Mouse (Mus musculus) cerebellum, adult 11 months (tissue): ENCODE measurements around the gene Akap11.

Source experiments
- DNase-seq: peaks from one replicate; pipeline ENCODE4 v3.0.0; 2022

Akap11 gene

GRCm38 (mm10) chr14:78526907-78527306 lies 9.7 kb downstream of the Akap11 start:
- DNase-seq = no peak

GRCm38 (mm10) chr14:78526475-78526874 lies 10.1 kb downstream of the Akap11 start:
- no peak for DNase-seq

GRCm38 (mm10) chr14:78525611-78526457 lies 10.8 kb downstream of the Akap11 start:
- DNase-seq = no peak

GRCm38 (mm10) chr14:78525059-78525458 lies 11.5 kb downstream of the Akap11 start:
- DNase-seq = no peak

- no peak for DNase-seq
Observed at GRCm38 (mm10) chr14:78510713-78511112, 25.9 kb downstream of the Akap11 start.

GRCm38 (mm10) chr14:78509791-78510190 lies 26.8 kb downstream of the Akap11 start:
- no peak for DNase-seq

GRCm38 (mm10) chr14:78500578-78500977 lies 36.0 kb downstream of the Akap11 start:
- DNase-seq = no peak

- no peak for DNase-seq
Observed at GRCm38 (mm10) chr14:78496691-78497090, 39.9 kb downstream of the Akap11 start.

- DNase-seq = no peak
Observed at GRCm38 (mm10) chr14:78495241-78495640, 41.4 kb downstream of the Akap11 start.

GRCm38 (mm10) chr14:78492602-78493001 lies 44.0 kb downstream of the Akap11 start:
- no peak for DNase-seq

GRCm38 (mm10) chr14:78491432-78491831 lies 45.2 kb downstream of the Akap11 start:
- DNase-seq = no peak

- DNase-seq = peak; percentile 18
Observed at GRCm38 (mm10) chr14:78482385-78483231, 54.0 kb downstream of the Akap11 start.

- no peak for DNase-seq
Observed at GRCm38 (mm10) chr14:78474058-78474457, 62.5 kb downstream of the Akap11 start.

GRCm38 (mm10) chr14:78470714-78471113 lies 65.9 kb downstream of the Akap11 start:
- no peak for DNase-seq

- DNase-seq = no peak
Observed at GRCm38 (mm10) chr14:78468991-78469390, 67.6 kb downstream of the Akap11 start.

- no peak for DNase-seq
Observed at GRCm38 (mm10) chr14:78467994-78468393, 68.6 kb downstream of the Akap11 start.

- DNase-seq = no peak
Observed at GRCm38 (mm10) chr14:78464353-78464752, 72.3 kb downstream of the Akap11 start.

- DNase-seq = no peak
Observed at GRCm38 (mm10) chr14:78459121-78459520, 77.5 kb downstream of the Akap11 start.

GRCm38 (mm10) chr14:78458705-78459104 lies 77.9 kb downstream of the Akap11 start:
- no peak for DNase-seq

- no peak for DNase-seq
Observed at GRCm38 (mm10) chr14:78454970-78455369, 81.6 kb downstream of the Akap11 start.

- no peak for DNase-seq
Observed at GRCm38 (mm10) chr14:78448807-78449406, 87.7 kb downstream of the Akap11 start.

- DNase-seq = no peak
Observed at GRCm38 (mm10) chr14:78448017-78448416, 88.6 kb downstream of the Akap11 start.

- DNase-seq = no peak
Observed at GRCm38 (mm10) chr14:78447542-78447941, 89.1 kb downstream of the Akap11 start.
